Mouse (Mus musculus) lung, adult 2 months (tissue): ENCODE measurements at regions not wholly inside any gene's neighbourhood (a gene's known extent, or its start where the extent isn't known, plus 50 kb on each side); places are given as distances from the start of the nearest gene placed in this dataset.

Source experiments
- DNase-seq: peaks from one replicate; pipeline ENCODE4 v3.0.0; 2022
- H3K4me1 ChIP-seq: fragments of 200-500 bp; 2 replicates; pipeline ENCODE4 v1.6.1; 2011; ENCODE audit warnings: low read length; ENCODE audit not compliant: control insufficient read depth, insufficient read depth
- H3K4me3 ChIP-seq: fragments of 200-500 bp; replicated peaks from 2 replicates; pipeline ENCODE3; 2011; ENCODE audit warnings: low read depth, mild to moderate bottlenecking, control low read depth, low read length; ENCODE audit errors: extremely low read depth
- CTCF ChIP-seq: fragments of 200-500 bp; IDR thresholded peaks from 2 replicates; pipeline ENCODE4 v1.5.1; 2011; ENCODE audit warnings: mild to moderate bottlenecking, low read length, control low read depth; ENCODE audit not compliant: insufficient read depth
- POLR2A ChIP-seq: fragments of 200-500 bp; IDR thresholded peaks from 2 replicates; pipeline ENCODE4 v1.6.1; 2011; ENCODE audit warnings: low read depth, mild to moderate bottlenecking, control low read depth, low read length, borderline replicate concordance; ENCODE audit errors: extremely low read depth
- WGBS: fragments of 180-500 bp; shearing (Covaris S2); methylation state at CpG from one replicate; pipeline ENCODE4 v1.1.7; 2018; 5-methylcytosine and 5-hydroxymethylcytosine counted together

DNA sequence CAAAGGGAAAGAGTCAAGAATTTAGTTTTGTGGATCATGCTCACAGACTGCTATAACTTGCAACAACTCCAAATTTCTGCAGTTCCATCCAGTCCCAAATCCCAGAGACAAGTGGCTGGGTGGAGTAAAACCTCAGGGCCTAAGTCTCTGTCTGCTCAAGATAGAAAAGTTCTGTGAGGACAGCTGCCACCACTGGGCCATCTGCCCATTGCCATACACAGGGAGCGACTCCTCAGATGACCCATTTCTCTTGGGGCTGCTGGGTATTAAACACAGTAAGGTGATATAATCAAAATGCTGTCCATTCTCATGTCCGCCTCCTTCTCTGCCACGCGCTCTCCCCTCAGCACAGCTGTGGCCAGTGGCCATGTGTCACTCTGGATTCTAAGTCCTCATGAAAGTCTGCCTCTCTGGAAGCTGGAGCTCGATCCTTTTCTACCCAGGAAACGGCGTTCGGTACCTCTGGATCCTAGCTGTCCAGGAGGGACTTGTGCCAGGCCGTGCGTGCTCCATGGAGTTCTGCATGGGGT, 132.3 kb upstream of the Azi2 start:
- Histone ChIP-seq H3K4me3 (no peak overlapping the region), H3K4me1 (no peaks in the 10 kb centered on the region)
- WGBS: 86% methylated on average over 10 of the region's 10 CpGs
- no peak for DNase-seq
- TF ChIP-seq POLR2A (no peak), CTCF (no peak)

DNA sequence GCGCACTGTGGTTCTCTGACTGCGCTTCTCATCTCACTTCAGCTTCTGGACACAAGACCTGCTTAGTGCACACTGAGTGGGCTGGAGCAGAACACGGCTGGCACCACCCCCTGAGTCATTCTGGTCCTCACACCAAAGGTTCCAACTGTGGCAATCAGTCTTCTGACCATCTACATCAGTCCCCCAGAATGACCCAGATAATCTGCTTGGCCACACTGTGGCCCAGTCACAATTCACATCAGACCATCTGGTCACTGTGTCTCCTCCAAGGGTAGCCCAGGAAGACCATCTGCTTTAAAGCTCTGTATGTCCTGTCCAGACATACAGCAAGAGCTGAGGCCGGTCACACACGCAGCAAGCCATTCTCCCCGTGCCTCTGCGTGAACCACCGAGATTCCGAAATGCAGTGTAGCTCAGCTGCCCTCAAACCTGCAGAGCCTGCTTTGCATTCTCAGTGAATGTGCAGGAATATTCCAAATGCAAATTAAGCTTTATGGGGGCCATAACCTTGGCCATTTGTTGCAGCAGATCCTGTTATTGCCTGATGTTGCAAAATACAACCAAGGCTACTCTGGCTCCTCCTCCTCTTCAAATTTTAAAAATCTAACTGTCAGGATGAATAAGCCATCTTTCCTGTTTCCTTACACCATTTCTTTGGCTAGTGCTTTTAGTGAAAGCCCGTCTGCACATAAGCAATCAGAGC, 135.1 kb upstream of the Azi2 start:
- TF ChIP-seq CTCF (no peak), POLR2A (no peak)
- Histone ChIP-seq H3K4me3 (no peak overlapping the region), H3K4me1 (0 out of 2 replicates have a peak, but pooled peaks cover 2% of the 10 kb centered on the region)
- WGBS: 81% methylated on average over 10 of the region's 10 CpGs
- DNase-seq: no peak

DNA sequence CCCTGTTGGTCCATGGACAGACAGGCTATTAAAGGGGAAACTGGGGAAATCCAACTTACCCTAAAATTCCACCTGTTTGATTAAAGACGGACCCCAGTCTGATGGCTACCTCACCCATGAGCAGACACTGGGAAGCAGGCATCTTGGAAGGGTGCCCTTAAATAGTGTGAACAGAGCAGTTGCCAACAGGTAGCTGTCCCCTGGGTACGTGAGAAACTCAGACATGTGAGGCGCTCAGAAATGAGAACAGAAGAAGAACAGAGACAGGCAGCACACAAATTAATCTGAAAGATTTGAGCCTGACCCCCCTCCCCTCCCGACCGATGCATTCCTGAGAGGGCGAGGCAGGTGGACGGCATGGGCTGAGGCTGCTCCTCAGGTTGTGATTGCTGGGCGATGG, 135.7 kb upstream of the Azi2 start:
- Histone ChIP-seq H3K4me3 (no peak overlapping the region), H3K4me1 (0 out of 2 replicates have a peak, but pooled peaks cover 2% of the 10 kb centered on the region)
- no peak for DNase-seq
- 88% methylated on average over 8 of the region's 8 CpGs for WGBS
- TF ChIP-seq POLR2A (no peak), CTCF (no peak)

DNA sequence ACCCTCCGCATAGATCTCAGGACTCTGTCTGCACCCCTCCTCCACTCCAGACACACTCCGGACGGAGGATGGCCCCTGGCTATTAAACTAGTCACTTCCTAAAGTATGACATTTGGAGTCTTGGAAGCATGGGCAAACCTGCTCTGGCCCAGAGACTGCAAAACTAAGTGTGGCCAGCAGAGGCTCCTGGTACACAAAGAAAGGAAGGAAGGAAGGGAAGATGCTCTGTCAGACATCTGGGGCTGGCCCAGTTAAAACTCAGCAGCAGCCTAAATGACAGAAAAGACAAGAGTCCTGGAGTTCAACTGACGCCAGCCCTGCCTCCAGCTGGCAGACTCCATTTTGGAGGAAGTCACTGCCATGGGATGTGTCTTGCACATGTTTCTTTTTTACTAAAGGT, 137.3 kb upstream of the Azi2 start:
- Histone ChIP-seq H3K4me1 (0 out of 2 replicates have a peak, but pooled peaks cover 2% of the 10 kb centered on the region), H3K4me3 (no peak overlapping the region)
- 34% methylated on average over 4 of the region's 4 CpGs for WGBS
- DNase-seq: peak; percentile 4
- TF ChIP-seq POLR2A: no peak
- peak; percentile 35; the same call in 1 of the 2 replicates for TF ChIP-seq CTCF

DNA sequence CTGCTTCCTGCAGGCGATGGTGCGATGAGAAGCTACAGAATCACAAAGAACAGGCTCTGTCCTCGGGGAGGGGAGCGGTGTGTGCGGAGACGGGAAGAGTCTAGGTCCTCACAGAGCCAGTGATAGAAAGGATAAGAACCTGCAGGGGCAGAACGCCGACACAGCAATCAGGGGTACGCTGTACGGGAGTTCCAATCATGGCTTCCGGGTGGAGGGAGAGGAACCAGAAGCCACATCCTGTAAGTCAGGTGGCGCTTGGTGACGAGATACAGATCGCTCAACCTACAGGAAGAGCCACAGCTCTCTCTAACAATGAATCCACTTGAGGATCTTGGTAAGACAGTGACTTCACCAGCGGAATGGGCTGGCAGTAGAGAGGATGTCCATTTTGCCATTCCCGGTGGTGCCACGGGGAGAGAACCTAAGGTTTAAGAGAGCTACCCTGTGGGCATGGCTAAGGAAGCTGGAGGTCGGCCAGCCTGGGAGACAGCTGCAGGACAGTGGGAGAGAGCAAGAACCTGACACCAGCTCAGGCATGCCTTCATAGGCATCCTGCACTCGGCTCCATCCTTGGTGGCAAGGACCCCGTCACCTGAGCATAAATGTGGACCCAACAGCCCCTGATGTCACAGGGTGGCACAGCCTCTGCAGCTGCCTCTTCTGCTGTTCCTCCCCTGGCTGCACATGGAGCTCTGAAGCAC, 137.9 kb upstream of the Azi2 start:
- no peak for DNase-seq
- WGBS: 47% methylated on average over 20 of the region's 20 CpGs
- TF ChIP-seq POLR2A: no peak
- TF ChIP-seq CTCF: no peak
- Histone ChIP-seq H3K4me3 (peak overlapping the region; percentile 35), H3K4me1 (0 out of 2 replicates have a peak, but pooled peaks cover 2% of the 10 kb centered on the region)

DNA sequence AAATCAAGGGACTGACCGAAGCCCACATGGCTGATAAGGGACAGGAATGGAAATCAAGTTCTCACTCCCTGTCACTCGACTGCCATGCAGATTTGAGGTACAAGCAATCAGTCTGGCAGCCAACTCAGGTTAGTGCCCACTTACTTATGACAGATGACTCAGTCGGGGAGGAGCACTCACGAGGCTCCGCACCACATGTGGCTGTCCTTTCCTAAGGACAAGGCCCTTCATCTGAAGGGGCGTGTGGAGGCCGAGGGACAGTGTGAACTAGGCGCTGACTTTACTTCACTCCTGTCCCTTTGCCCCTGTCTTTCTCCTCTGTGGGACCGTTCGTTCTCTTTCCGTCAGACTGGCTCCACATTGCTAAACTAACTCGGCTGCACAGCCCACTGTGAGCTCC, 139.7 kb upstream of the Azi2 start:
- TF ChIP-seq POLR2A (no peak), CTCF (no peak)
- no peak for DNase-seq
- H3K4me1 ChIP-seq: 0 out of 2 replicates have a peak, but pooled peaks cover 2% of the 10 kb centered on the region
- no peak overlapping the region for H3K4me3 ChIP-seq
- 82% methylated on average over 12 of the region's 12 CpGs for WGBS

DNA sequence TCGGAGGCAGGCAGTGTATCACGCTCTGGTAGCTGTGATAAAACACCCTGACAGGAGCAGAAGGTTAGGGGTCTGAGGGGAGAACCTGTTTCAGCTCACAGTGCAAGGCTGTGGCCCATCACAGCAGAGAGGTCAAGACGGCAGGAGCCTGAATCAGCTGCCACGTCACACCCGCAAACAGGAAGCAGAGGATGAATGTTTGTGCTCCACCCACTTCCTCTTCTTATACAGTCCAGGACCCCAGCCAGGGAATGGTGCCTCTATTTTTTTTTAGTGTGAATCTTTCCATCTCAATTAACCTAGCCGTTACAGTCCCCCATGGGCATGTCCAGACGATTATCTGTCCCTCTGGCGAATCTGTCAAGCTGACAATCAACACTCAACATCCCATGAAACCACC, 143.8 kb upstream of the Azi2 start:
- 60% methylated on average over 8 of the region's 8 CpGs for WGBS
- Histone ChIP-seq H3K4me3 (no peak overlapping the region), H3K4me1 (no peaks in the 10 kb centered on the region)
- no peak for DNase-seq
- no peak for TF ChIP-seq POLR2A
- TF ChIP-seq CTCF: no peak

GRCm38 (mm10) chr9:117892601-117893000, 147.7 kb upstream of the Azi2 start:
- 54% methylated on average over 6 of the region's 6 CpGs for WGBS
- no peaks in the 10 kb centered on the region for H3K4me1 ChIP-seq
- TF ChIP-seq POLR2A: no peak
- no peak for TF ChIP-seq CTCF
- DNase-seq: no peak
- no peak overlapping the region for H3K4me3 ChIP-seq

DNA sequence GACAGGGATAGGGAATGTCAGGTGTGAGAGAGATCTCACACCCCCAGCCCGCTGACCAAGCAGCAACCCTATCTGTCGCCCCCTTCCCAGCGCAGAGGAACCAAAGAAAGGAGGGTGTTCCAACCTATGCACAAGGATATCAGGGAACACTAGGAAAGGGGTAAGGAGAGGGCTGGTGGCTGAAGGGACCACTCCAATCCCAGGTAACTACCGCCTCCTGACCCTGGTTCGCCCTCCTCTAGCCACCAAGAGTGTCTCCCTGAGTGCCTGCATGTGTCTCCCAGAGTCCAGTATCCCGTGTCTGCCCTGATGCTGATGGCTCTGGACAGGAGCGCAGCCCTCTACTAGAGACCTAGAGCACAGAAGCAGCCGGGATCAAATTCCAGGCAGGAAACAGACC, 167.1 kb upstream of the Azi2 start:
- TF ChIP-seq POLR2A (no peak), CTCF (no peak)
- no peaks in the 10 kb centered on the region for H3K4me1 ChIP-seq
- DNase-seq: no peak
- 38% methylated on average over 8 of the region's 8 CpGs for WGBS
- no peak overlapping the region for H3K4me3 ChIP-seq

DNA sequence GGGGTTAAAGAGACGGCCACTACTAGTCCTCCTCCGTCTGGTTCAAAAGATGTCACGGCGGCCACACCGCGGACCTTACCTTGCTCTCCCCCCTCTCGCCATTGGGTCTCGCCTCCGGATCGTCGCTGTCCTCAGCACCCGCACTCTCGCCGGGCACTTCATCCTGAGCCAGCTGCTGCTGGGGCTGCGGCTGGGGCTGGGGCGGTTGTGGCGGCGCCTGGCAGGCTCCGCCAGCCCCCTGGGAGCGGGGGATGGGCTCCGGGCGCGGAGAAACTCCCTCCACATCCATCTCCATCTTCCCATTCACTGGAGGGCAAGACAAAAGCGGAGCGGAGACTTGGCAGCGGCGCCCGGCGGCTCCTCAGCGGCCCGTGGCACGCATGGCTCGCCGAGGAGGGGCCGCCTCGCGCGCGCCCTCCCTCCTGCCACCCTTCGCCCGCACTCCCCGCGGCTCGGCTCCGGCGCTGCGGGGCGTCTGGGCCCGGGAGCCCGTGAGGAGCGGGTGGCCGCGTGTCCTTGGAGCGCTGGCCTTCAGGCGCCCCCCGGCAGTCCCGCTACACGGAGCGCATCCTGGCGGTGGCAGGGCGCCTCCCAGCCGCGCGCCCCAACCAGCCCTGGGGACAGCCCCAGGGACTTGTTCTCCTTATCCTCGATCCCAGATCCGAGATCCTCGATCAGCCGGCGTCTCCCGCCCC, 167.8 kb upstream of the Azi2 start:
- peak overlapping the region; percentile 3 for H3K4me3 ChIP-seq
- TF ChIP-seq CTCF: no peak
- TF ChIP-seq POLR2A: no peak
- H3K4me1 ChIP-seq: no peaks in the 10 kb centered on the region
- WGBS: under 1% methylated on average over 69 of the region's 70 CpGs
- peak; percentile 5 for DNase-seq
